Mouse (Mus musculus): Measurements from ENCODE around the gene Kpnb1. TPM values are rescaled to one million over a fixed set of nuclear protein-coding genes. Genes with fewer than 3 reads are reported as not detected.

Kpnb1 gene
- total and polyA plus RNA-seq, 3 experiments: 22.1 to 80.8 (median 71.7) TPM

DNA sequence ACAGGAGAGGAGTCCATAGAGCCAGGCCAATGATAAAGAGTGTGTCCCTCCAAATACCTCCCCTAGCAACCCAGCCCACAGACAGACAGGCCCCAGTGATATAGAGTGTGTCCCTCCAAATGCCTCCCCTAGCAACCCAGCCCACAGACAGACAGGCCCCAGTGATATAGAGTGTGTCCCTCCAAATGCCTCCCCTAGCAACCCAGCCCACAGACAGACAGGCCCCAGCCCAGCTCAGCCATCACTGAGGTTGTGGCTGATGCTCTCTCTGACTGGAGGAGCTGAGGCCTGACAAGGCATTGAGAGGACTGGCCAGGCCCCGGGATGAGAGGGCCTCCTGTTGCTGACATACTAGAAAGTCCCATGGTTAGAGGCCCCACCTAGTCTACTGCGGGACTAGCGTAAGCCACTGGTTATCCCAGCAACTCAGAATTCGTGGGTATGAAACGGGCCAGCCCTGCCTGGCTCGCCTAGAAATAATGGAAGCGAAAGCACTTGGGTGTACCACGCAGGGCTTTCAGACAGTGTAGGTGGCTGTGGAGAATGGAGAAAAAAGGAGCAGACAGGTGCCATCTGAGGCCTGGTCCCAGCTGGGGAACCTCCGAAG, 75.1 kb downstream of the Kpnb1 start:
- no peak overlapping the region for H3K27ac ChIP-seq
- no peak overlapping the region for H3K4me3 ChIP-seq
- no peak for TF ChIP-seq EP300 (IDR thresholded peaks at IDR 0.05; ENCODE audit: insufficient read depth, low read depth, low read length)
- TF ChIP-seq POLR2A (IDR thresholded peaks at IDR 0.05; ENCODE audit: insufficient read depth, low read depth, low read length): no peak
- TF ChIP-seq CTCF (IDR thresholded peaks at IDR 0.05): no peak
- H3K36me3 ChIP-seq (ENCODE audit: control insufficient read depth, insufficient read depth, low read length): no peaks in the 10 kb centered on the region
- DNase-seq: no peak
- H3K27me3 ChIP-seq (ENCODE audit: control insufficient read depth, insufficient read depth, low read length): peaks cover 10% of the 10 kb centered on the region
- WGBS: 87% methylated on average over 9 of the region's 9 CpGs
- H3K79me2 ChIP-seq (replicated peaks; ENCODE audit: control insufficient read depth, insufficient read depth, low read length): no peaks in the 10 kb centered on the region
- H3K4me1 ChIP-seq (ENCODE audit: control insufficient read depth, insufficient read depth, low read length): no peaks in the 10 kb centered on the region
- no peak overlapping the region for H3K9ac ChIP-seq (ENCODE audit: low read depth, low read length)
- intact Hi-C loops (cut with DNase I): no loop called here

Small RNA genes within 50 kb of the gene (microRNA-seq; reads per million reads assigned to microRNA genes)
- gene Mir7235: 0 to 0.39 reads per million in 2 experiments

Other genes with a start within 250 kb of the Kpnb1 start
- gene Pnpo, start 243.9 kb downstream of the Kpnb1 start, total RNA-seq (2021): 10 to 100 TPM; 12.9 to 13.0 TPM
- 21.3 and 22.0 TPM in 2 replicates for gene Pnpo, start 243.9 kb downstream of the Kpnb1 start, polyA plus RNA-seq (2012; rRNA removed)
- gene Sp2, start 204.9 kb downstream of the Kpnb1 start, total RNA-seq (2021): 10 to 100 TPM; 10.4 to 12.4 TPM
- 10.3 and 12.3 TPM in 2 replicates for gene Sp2, start 204.9 kb downstream of the Kpnb1 start, polyA plus RNA-seq (2012; rRNA removed)
- under 1 TPM; 0.11 to 0.21 TPM for gene Sp6, start 174.5 kb downstream of the Kpnb1 start, total RNA-seq (2021)
- 0.21 and 0.23 TPM in 2 replicates for gene Sp6, start 174.5 kb downstream of the Kpnb1 start, polyA plus RNA-seq (2012; rRNA removed)
- 10 to 100 TPM; 12.6 TPM for gene Scrn2, start 157.9 kb downstream of the Kpnb1 start, total RNA-seq (2021)
- gene Scrn2, start 157.9 kb downstream of the Kpnb1 start, polyA plus RNA-seq (2012; rRNA removed): 13.0 and 16.3 TPM in 2 replicates
- gene Lrrc46, start 146.5 kb downstream of the Kpnb1 start, total RNA-seq (2021): under 1 TPM in 1 of 2 experiments, not detected in 1; 0.18 TPM
- 0.50 and 1.0 TPM in 2 replicates for gene Lrrc46, start 146.5 kb downstream of the Kpnb1 start, polyA plus RNA-seq (2012; rRNA removed)
- 10 to 100 TPM; 76.4 to 87.2 TPM for gene Mrpl10, start 146.3 kb downstream of the Kpnb1 start, total RNA-seq (2021)
- 91.4 and 98.6 TPM in 2 replicates for gene Mrpl10, start 146.3 kb downstream of the Kpnb1 start, polyA plus RNA-seq (2012; rRNA removed)
- 1 to 10 TPM; 4.1 to 4.4 TPM for gene Osbpl7, start 137.3 kb downstream of the Kpnb1 start, total RNA-seq (2021)
- 5.0 and 7.0 TPM in 2 replicates for gene Osbpl7, start 137.3 kb downstream of the Kpnb1 start, polyA plus RNA-seq (2012; rRNA removed)
- gene Tbx21, start 72.5 kb downstream of the Kpnb1 start, total RNA-seq (2021): not detected
- gene Tbx21, start 72.5 kb downstream of the Kpnb1 start, polyA plus RNA-seq (2012; rRNA removed): 0.15 and 0.45 TPM in 2 replicates
- gene Tbkbp1, start 36.4 kb downstream of the Kpnb1 start, total RNA-seq (2021): 10 to 100 TPM; 12.1 to 12.2 TPM
- 13.5 and 14.1 TPM in 2 replicates for gene Tbkbp1, start 36.4 kb downstream of the Kpnb1 start, polyA plus RNA-seq (2012; rRNA removed)
- 10 to 100 TPM; 77.7 to 80.1 TPM for gene Npepps, start 92.8 kb upstream of the Kpnb1 start, total RNA-seq (2021)
- gene Npepps, start 92.8 kb upstream of the Kpnb1 start, polyA plus RNA-seq (2012; rRNA removed): 24.1 and 38.2 TPM in 2 replicates
- 10 to 100 TPM; 48.9 to 62.5 TPM for gene Mrpl45, start 127.8 kb upstream of the Kpnb1 start, total RNA-seq (2021)
- 33.7 and 51.4 TPM in 2 replicates for gene Mrpl45, start 127.8 kb upstream of the Kpnb1 start, polyA plus RNA-seq (2012; rRNA removed)
- under 1 TPM; 0.05 to 0.08 TPM for gene Gpr179, start 164.2 kb upstream of the Kpnb1 start, total RNA-seq (2021)
- gene Gpr179, start 164.2 kb upstream of the Kpnb1 start, polyA plus RNA-seq (2012; rRNA removed): 0.03 TPM in 1 of 2 replicates, not detected in the other
- gene Socs7, start 174.7 kb upstream of the Kpnb1 start, total RNA-seq (2021): 10 to 100 TPM; 21.4 to 22.8 TPM
- 8.9 and 18.6 TPM in 2 replicates for gene Socs7, start 174.7 kb upstream of the Kpnb1 start, polyA plus RNA-seq (2012; rRNA removed)
- 10 to 100 TPM; 12.8 to 13.7 TPM for gene Arhgap23, start 227.7 kb upstream of the Kpnb1 start, total RNA-seq (2021)
- gene Arhgap23, start 227.7 kb upstream of the Kpnb1 start, polyA plus RNA-seq (2012; rRNA removed): 18.4 and 19.2 TPM in 2 replicates